Mouse (Mus musculus) midbrain, embryonic 14.5 days (tissue): ENCODE measurements around the gene Shc2. TPM values are rescaled to one million over a fixed set of nuclear protein-coding genes. Genes with fewer than 3 reads are reported as not detected.
A peak's percentile ranks its signal among the peaks of the same experiment; 100 is the strongest.

ENCODE experiments used
- ATAC-seq: fragments of 200-750 bp; cut with Nextera tagmentation; 2 replicates; pipeline ENCODE4 v1.8.0; 2017; ENCODE audit warnings: moderate number of reproducible peaks, moderate library complexity; ENCODE audit not compliant: low FRiP score, low TSS enrichment
- DNase-seq: peaks from one replicate; pipeline ENCODE4 v3.0.0-alpha.2; 2015
- H3K27ac ChIP-seq: fragments of 300-500 bp; sonication (generic); replicated peaks from 2 replicates; pipeline ENCODE4 v1.5.1; 2014; ENCODE audit warnings: mild to moderate bottlenecking, low read depth, low read length, moderate library complexity
- H3K27me3 ChIP-seq: fragments of 300-500 bp; sonication (generic); 2 replicates; pipeline ENCODE4 v1.6.1; 2014; ENCODE audit warnings: low read length, control low read depth, mixed read lengths; ENCODE audit not compliant: control insufficient read depth, insufficient read depth
- H3K36me3 ChIP-seq: fragments of 300-500 bp; sonication (generic); 2 replicates; pipeline ENCODE4 v1.6.1; 2014; ENCODE audit warnings: low read length, control low read depth; ENCODE audit not compliant: control insufficient read depth, insufficient read depth
- H3K4me1 ChIP-seq: fragments of 300-500 bp; sonication (generic); 2 replicates; pipeline ENCODE4 v1.6.1; 2014; ENCODE audit warnings: mild to moderate bottlenecking, antibody characterized with exemption, low read length, control low read depth; ENCODE audit not compliant: control insufficient read depth, insufficient read depth
- H3K4me2 ChIP-seq: fragments of 300-500 bp; sonication (generic); 2 replicates; pipeline ENCODE4 v1.6.1; 2014; ENCODE audit warnings: mild to moderate bottlenecking, low read length, moderate library complexity
- H3K4me3 ChIP-seq: fragments of 300-500 bp; sonication (generic); replicated peaks from 2 replicates; pipeline ENCODE4 v1.5.1; 2014; ENCODE audit warnings: low read depth, low read length
- H3K9ac ChIP-seq: fragments of 300-500 bp; sonication (generic); replicated peaks from 2 replicates; pipeline ENCODE4 v1.6.1; 2014; ENCODE audit warnings: mild to moderate bottlenecking, low read length, moderate library complexity
- H3K9me3 ChIP-seq: fragments of 300-500 bp; sonication (generic); 2 replicates; pipeline ENCODE4 v1.6.1; 2016; ENCODE audit warnings: low read length, control low read depth, mixed read lengths; ENCODE audit not compliant: control insufficient read depth
- WGBS: fragments of 180-500 bp; shearing (Covaris S2); extraction: QIAGEN DNeasy Blood & Tissue Kit; methylation state at CpG from one replicate; pipeline ENCODE4 v1.1.7; 2014; 5-methylcytosine and 5-hydroxymethylcytosine counted together
- polyA plus RNA-seq: library from polyadenylated mRNA; unstranded; fragments of >200 nt; fragmentation: Nextera tagmentation; extraction: Ambion mirVana; gene quantifications from 2 replicates; pipeline ENCODE4 v1.2.1, GENCODE M21; 2014

Gene Shc2
- polyA plus RNA-seq, 1 experiment from 2014 or later = 17.2 TPM

DNA sequence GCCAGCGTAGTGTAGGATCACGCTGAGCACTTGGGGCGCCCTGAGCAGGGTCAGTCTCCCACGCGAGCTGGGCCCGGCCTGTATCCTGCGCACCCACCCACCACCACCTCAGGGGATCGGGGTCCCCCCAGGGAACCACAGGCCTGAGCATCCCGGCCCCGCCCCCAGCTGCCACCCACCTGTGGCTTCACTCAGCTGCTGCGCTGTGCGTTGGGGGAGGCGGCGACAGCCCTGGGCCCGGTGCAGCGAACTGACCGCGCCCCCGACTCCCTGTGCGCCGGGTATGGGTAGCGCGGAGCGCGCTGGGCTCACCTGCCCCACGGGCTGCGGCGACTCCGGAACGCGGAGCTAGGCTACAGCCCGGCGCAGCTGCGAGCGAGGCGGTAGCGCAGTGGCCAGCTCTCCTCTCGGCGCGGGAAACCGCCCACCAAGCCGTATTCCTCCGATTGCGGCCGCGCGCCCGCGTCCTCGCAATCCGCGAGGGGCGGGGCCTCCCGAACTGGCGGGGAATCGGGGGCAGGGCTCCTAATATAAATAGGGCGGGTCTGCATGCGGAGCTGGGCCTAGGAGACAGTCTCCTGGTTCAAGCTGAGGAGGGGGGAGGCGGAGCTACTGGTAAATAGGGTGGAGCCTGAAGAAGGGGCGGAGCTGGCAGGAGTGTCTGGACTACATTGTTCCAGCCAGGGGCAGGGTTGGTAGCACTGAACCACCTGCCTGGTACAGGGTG, 24.0 kb downstream of the Shc2 start, which contains the start of gene C2cd4c:
Gene C2cd4c, minus strand, starts transcription at position 448 of the 727 bp plus-strand sequence.
- no peaks in the 10 kb centered on the region for H3K36me3 ChIP-seq
- H3K9ac ChIP-seq = peak within 1 kb of the TSS; percentile 61
- peak within 1 kb of the TSS; percentile 94 for H3K4me2 ChIP-seq
- H3K4me1 ChIP-seq = peaks cover 23% of the 10 kb centered on the region
- under 1% methylated on average over 60 of the region's 60 CpGs for WGBS
- H3K9me3 ChIP-seq = no peaks in the 10 kb centered on the region
- ATAC-seq = peak; percentile 86
- peak; percentile 90 for DNase-seq
- peaks cover 20% of the 10 kb centered on the region for H3K27me3 ChIP-seq
- H3K27ac ChIP-seq = 0 out of 2 replicates have a peak within 1 kb of the TSS, but pooled peaks have one; percentile 26
- H3K4me3 ChIP-seq = peak within 1 kb of the TSS; percentile 56

DNA sequence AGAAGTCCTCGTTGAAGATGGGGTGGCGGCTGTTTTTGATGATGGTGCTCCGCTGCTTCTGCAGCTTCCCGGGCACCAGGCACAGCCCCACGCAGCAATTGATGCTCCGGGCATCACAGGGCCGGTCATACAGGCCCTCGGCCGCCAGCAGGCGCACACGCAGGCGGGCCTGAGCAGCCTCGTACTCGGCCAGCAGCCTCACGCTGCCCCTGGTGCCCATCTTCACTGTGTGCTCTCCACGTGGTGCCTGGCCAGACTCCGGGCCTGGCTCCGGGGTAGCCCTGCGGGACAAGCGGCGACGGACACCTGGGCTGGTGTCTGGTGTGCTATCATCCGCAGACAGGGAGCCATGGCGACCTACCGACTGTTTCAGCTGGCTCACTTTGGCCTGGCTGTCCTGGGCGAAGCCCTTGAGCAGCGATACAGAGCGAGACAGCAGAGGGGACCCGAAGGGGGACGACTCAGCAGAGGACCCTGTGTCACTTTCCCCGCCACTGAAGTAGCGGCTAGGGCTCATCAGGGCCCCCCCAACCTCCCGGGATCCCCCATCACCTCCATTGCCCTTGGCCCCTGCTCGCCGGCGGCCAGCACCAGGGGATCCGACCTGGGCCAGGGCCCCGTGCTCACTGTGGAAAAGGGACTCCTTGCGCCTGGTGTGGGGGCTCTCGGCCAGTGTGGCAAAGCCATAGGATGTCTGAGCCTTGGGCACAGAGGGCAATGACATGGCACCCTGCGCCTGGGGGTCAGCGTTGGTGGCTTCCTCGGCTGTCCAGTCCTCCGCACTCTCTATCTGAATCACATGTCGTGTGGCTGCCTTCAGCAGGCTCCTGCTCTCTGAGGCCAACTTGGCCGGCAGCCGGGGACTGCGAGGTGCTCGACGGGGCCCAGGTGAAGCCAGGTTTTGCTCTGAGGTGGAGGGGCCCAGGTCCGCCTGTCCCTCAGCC, 25.3 kb downstream of the Shc2 start:
- Histone ChIP-seq H3K27ac (no peak overlapping the region), H3K4me3 (peak overlapping the region; percentile 56), H3K9ac (peak overlapping the region; percentile 36), H3K9me3 (no peaks in the 10 kb centered on the region), H3K4me2 (peak overlapping the region; percentile 94), H3K36me3 (no peaks in the 10 kb centered on the region), H3K4me1 (peaks cover 23% of the 10 kb centered on the region), H3K27me3 (peaks cover 20% of the 10 kb centered on the region)
- peak; percentile 72 for DNase-seq
- 9% methylated on average over 51 of the region's 51 CpGs for WGBS
- peak; percentile 25 for ATAC-seq

- no peak for DNase-seq
- H3K9ac ChIP-seq = no peak overlapping the region
- no peaks in the 10 kb centered on the region for H3K36me3 ChIP-seq
- H3K4me2 ChIP-seq = no peak overlapping the region
- 23% methylated on average over 5 of the region's 5 CpGs for WGBS
- H3K4me3 ChIP-seq = no peak overlapping the region
- ATAC-seq = no peak
- H3K4me1 ChIP-seq = peaks cover 23% of the 10 kb centered on the region
- no peaks in the 10 kb centered on the region for H3K9me3 ChIP-seq
- H3K27me3 ChIP-seq = peaks cover 20% of the 10 kb centered on the region
- H3K27ac ChIP-seq = no peak overlapping the region
Measured at GRCm38 (mm10) chr10:79611296-79611695, 26.4 kb downstream of the Shc2 start.

- 67% methylated on average over 3 of the region's 3 CpGs for WGBS
- Histone ChIP-seq H3K27me3 (peaks cover 20% of the 10 kb centered on the region), H3K4me1 (peaks cover 23% of the 10 kb centered on the region), H3K27ac (no peak overlapping the region), H3K4me2 (no peak overlapping the region), H3K4me3 (no peak overlapping the region), H3K9me3 (no peaks in the 10 kb centered on the region), H3K9ac (no peak overlapping the region), H3K36me3 (no peaks in the 10 kb centered on the region)
- ATAC-seq = no peak
- DNase-seq = no peak
Measured at GRCm38 (mm10) chr10:79609276-79609675, 28.4 kb downstream of the Shc2 start.

DNA sequence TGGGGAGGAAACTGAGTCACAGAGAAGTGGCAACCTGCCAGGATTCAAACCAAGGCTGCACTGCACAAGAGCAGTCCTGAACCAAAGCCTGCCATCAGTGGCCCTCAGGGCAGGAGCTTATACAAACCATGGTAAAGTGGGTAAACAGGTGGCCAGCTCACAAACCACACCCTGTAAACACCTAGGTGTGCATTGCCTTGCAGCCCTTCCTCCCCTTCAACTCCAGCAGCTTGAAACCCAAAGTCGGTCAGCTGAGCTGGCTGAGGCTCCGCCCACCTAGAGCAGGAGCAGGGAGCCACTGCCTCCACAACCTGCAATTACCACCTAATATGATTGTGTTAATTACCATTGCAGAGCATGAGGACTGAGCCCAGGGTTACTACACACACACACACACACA, 29.8 kb downstream of the Shc2 start:
- Histone ChIP-seq H3K27ac (no peak overlapping the region), H3K4me3 (no peak overlapping the region), H3K9ac (no peak overlapping the region), H3K4me1 (peaks cover 12% of the 10 kb centered on the region), H3K36me3 (no peaks in the 10 kb centered on the region), H3K9me3 (no peaks in the 10 kb centered on the region), H3K4me2 (no peak overlapping the region), H3K27me3 (peaks cover 13% of the 10 kb centered on the region)
- 55% methylated on average over 2 of the region's 2 CpGs for WGBS
- ATAC-seq = no peak
- no peak for DNase-seq

DNA sequence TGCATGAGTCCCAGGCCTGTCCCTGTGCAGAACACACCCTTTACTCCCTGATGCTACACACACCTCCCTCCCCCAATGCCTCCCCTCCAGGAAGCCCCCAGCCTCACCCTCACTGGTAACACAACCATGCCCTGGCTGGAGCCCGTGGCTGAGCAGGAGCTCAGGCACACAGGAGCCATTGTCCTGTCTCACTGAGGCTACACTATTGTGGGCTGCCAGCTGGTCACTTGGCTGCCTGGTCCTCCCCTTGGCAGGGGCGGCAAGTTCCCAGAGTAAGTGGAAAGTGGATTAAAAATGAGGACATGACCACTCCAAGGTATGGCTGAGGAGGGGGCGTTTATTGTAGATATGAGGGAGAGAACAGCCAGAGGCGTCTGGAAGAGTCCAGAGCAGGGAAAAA, 31.2 kb downstream of the Shc2 start:
- H3K9ac ChIP-seq = no peak overlapping the region
- no peaks in the 10 kb centered on the region for H3K27me3 ChIP-seq
- H3K4me2 ChIP-seq = no peak overlapping the region
- H3K9me3 ChIP-seq = no peaks in the 10 kb centered on the region
- 69% methylated on average over 4 of the region's 4 CpGs for WGBS
- no peaks in the 10 kb centered on the region for H3K36me3 ChIP-seq
- DNase-seq = no peak
- H3K27ac ChIP-seq = no peak overlapping the region
- no peaks in the 10 kb centered on the region for H3K4me1 ChIP-seq
- no peak overlapping the region for H3K4me3 ChIP-seq
- ATAC-seq = no peak

DNA sequence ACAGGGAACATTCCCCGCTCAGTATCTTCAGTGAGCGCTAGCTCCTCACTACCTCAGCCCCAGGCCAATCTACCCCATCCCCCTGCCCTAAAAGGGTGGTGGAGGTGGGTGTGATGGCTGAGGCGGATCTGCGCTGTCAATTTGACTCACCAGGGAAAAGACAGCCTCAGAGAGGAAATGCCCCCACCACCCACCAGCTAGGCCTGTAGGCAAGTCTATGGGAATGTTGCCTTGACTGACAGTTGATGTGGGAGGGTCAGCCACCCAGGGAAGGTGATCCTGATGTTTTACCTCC, 39.8 kb downstream of the Shc2 start:
- H3K4me1 ChIP-seq = no peaks in the 10 kb centered on the region
- WGBS = 79% methylated on average over 4 of the region's 4 CpGs
- no peaks in the 10 kb centered on the region for H3K9me3 ChIP-seq
- DNase-seq = no peak
- H3K27ac ChIP-seq = no peak overlapping the region
- H3K4me2 ChIP-seq = no peak overlapping the region
- H3K36me3 ChIP-seq = no peaks in the 10 kb centered on the region
- ATAC-seq = no peak
- no peak overlapping the region for H3K9ac ChIP-seq
- no peak overlapping the region for H3K4me3 ChIP-seq
- peaks cover 6% of the 10 kb centered on the region; the same call in 1 of the 2 replicates for H3K27me3 ChIP-seq

DNA sequence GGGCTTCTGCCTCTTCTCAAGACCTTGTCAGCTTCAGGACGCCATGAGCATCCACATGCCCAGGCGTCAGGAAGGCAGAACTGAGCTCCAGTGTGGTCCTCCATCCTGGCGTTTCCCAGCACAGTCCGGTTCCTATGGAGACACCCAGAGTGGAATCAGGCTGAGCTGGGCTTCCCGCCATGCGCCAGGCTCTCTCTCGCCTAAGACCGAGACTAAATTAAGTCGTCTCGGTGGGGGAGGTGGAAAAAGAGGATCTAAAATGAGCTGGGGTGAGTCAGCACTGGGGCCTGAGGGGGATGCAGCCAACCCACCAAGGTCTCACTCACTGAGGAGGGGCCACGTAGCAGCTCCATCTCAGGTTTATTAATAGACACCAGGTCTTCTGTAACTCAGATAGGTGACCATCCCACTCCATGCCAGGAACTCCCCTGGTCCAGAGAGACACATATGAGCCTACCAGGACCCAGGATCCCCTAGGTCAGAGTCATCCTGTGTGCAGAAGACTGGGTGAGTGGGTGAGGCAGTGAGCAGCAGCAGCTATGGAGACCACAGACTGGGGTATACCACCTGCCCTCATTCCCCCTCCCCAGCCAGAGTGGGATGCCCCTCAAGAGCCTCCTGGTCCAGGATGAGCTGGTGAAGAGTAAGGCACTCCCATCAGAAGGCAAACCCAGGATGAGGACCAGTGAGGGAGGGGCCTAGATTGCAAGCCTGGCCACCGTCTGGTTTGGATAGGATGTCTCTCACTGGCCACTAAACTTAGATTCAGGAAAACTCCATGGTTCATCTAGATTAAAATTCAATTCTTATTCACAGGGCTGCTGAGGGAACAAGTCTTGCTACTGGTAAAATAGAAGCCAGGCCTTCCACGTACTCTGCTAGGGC, 40.4 kb downstream of the Shc2 start:
- H3K4me1 ChIP-seq = no peaks in the 10 kb centered on the region
- DNase-seq (peak; percentile 33), ATAC-seq (no peak)
- no peaks in the 10 kb centered on the region for H3K9me3 ChIP-seq
- H3K4me2 ChIP-seq = no peak overlapping the region
- H3K27ac ChIP-seq = no peak overlapping the region
- 18% methylated on average over 13 of the region's 13 CpGs for WGBS
- no peaks in the 10 kb centered on the region for H3K36me3 ChIP-seq
- no peak overlapping the region for H3K9ac ChIP-seq
- H3K27me3 ChIP-seq = peaks cover 6% of the 10 kb centered on the region; the same call in 1 of the 2 replicates
- H3K4me3 ChIP-seq = no peak overlapping the region
